Mouse (Mus musculus): ENCODE results near the gene Tmem176b.

Gene Tmem176b

DNA sequence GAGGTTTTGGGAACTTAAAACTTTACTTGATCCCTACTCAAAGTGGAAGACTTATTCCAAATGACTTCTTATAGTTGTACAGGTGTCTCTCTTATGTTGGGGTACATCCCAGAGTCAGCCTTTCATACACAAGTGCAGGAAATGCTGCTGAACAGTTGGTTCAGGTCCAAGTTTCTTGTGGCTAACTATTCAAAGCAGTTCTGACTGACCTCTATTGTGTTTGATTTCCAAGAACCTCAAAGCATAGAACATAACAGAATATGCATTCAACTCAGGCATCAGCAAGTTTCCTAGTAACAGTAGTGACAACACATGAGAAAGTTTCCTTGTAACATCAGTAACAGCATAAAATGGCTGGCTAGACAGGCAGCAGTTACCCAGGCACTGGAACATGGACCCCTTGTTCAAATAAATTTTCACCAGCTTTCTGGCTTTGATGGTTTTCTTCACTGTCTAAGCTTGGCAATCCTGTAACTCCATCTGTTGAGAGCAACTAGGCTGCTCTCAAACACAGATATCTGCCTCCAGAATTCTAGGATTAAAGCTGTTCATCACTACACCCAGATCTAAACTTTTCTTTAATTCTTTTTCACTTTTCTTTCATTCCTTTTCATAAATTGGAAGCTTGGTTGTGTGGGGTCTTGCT is 37.8 kb downstream of the Tmem176b start:
- in situ Hi-C loops (cut with MboI; ENCODE audit: low sequenced_read_pairs): no loop called here

DNA sequence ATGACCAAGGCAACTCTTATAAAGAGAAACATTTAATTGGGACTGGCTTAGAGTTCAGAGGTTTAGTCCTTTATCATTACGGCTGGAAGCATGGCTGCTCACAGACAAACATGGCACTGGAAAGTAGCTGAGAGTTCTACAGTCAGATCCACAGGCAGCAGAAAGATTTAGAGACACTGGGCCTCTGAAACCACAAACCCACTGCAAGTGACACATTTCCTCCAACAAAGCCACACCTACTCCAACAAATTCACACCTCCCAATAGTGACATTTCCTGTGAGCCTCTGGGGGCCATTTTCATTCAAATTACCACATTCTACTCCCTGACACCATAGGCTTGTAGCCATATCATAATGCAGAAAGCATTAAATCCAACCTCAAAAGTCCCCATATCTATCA is 39.4 kb downstream of the Tmem176b start:
- in situ Hi-C loops (cut with MboI; ENCODE audit: low sequenced_read_pairs): no loop called here

DNA sequence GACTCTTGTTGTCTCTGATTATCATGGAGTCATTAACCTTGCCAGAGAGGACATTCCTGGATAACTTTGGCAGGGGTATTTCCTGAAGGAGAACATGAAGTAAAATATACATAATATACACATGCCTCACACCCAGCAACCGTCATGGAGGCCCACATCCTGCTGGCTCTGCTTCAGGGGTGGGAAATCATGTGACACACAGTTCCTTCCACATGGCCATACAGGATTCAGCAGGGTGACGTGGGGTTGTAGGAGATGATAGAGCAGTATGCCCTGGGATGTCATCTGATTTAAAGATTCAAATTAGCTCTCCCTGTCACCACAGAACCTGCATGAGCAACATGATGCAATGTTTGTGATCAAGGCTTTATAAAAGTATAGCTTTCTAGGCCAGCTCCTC is 53.4 kb downstream of the Tmem176b start:
- in situ Hi-C loops (cut with MboI; ENCODE audit: low sequenced_read_pairs): no loop called here

DNA sequence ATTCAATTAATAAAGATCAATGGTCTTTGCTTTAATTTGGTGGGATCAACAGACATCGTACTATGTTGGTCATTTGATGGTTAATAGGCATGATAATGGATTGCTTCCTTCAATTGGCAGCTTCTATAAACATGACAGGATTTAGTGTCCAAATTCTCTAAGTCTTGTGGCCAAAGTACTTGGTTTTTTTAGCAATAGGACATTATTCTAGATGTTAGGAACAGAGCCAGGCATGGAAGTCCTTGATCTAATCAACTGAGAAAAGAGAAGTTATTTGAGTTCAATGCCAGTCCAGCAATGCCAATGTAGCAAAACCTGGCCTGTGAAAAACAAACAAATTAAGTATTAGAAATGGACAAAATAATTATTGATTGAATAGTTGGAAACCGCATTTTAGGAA is 55.7 kb downstream of the Tmem176b start:
- in situ Hi-C loops (cut with MboI; ENCODE audit: low sequenced_read_pairs): no loop called here

DNA sequence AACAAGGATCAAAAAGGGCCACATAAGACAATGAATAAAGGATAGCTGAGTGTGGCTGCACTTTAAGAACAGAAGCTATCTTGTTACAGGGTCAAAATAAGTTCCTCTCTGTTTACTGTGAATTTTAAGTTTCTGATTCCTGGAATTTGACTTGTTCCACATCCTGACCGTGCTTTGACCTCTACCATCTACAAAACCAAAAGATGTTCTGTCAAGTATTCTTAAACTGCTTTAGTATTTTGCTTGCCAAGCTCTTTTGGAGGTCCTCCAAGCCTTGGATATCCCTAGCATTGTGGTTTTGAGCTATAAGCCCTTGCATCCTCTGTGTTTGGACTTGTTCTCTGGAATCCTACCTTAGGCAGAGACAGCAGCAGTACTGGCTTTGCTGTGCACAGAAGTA is 56.1 kb downstream of the Tmem176b start:
- in situ Hi-C loops (cut with MboI; ENCODE audit: low sequenced_read_pairs): no loop called here

DNA sequence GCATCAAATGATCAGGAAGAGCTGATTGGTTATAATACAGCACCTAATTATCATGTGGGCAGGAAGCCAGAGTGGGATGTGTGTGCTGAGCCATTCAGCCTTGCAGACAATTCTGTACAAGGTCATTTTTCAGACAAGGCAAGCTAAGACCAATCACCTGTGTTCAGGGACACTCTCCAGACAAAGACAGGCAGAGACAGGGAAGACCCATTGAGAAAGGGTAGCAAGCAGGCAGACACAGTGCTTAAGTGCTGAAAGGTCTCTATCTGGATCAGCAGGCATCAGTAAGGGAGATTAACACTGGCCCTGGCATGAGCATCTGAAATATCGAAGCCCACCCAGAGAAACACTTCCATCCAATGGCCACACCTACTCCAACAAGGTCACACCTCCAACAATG is 56.9 kb downstream of the Tmem176b start:
- in situ Hi-C loops (cut with MboI; ENCODE audit: low sequenced_read_pairs): no loop called here

Data from CH12F3 (cell line).